Mouse (Mus musculus): ENCODE measurements around the gene Fer.

GRCm38 (mm10) chr17:64138036-64138717 is 275.3 kb downstream of the Fer start:
- no peak for TF ChIP-seq CTCF (IDR thresholded peaks at IDR 0.05; ENCODE audit: low read depth, low read length)
- no peak for TF ChIP-seq POLR2A (IDR thresholded peaks at IDR 0.05; ENCODE audit: borderline replicate concordance, low read depth, low read length)
